20 mouse cellular contexts compared by ENCODE assay signal in genomic region chr8:89568641-89569040, GRCm38 (mm10).
A peak's percentile ranks its signal among the peaks of the same experiment; 100 is the strongest.
DNase-seq lines count a peak whose midpoint lies in the region; TF ChIP-seq lines count a peak whose summit lies in the region.
"Had no signal": no experiment of that assay in that cellular context is flagged by ENCODE, and none has a peak within 500 bp of the region (broad histone marks: within the 10 kb centered on the region; RNA-seq: fewer than 3 reads in every experiment).

No protein-coding gene starts in this region.

- H3K4me3 ChIP-seq in olfactory bulb, adult 2 months (ENCODE audit: insufficient read depth, low read depth, low read length) = no peak overlapping the region
- H3K4me3 ChIP-seq: embryonic facial prominence, embryonic 13.5 days; embryonic facial prominence, embryonic 15.5 days; forebrain, embryonic 10.5 days; forebrain, embryonic 12.5 days had no signal

- peak overlapping the region; percentile 49 for H3K27ac ChIP-seq in olfactory bulb, adult 2 months (ENCODE audit: insufficient read depth, low read depth, low read length)
- H3K27ac ChIP-seq: embryonic facial prominence, embryonic 13.5 days; embryonic facial prominence, embryonic 15.5 days; forebrain, embryonic 10.5 days; forebrain, embryonic 12.5 days had no signal

- DNase-seq in heart, adult 11 months = peak; percentile 65
- no peak for DNase-seq in heart, adult 9 months (ENCODE audit: low spot score in 2 of 2)
- peak; percentile 32 for DNase-seq in retina, postnatal 1 day
- DNase-seq in retina, embryonic 14.5 days (ENCODE audit: low spot score) = no peak
- no peak for DNase-seq in right cerebral cortex, adult 2 months (ENCODE audit: low spot score in 2 of 2)
- DNase-seq: adrenal gland, adult 8-10 months; adrenal gland, postnatal 14 days; adrenal gland, postnatal 36 days; B cell, adult 2 months; cerebellum, adult 11 months; cerebellum, adult 18-20 months; cerebellum, adult 8-10 months; cerebellum, adult 9-11 months; cerebellum, postnatal 36 days; embryo, embryonic 11 days had no signal

- H3K4me1 ChIP-seq in olfactory bulb, adult 2 months (ENCODE audit: control insufficient read depth, insufficient read depth, low read length) = peaks cover 31% of the 10 kb centered on the region
- H3K4me1 ChIP-seq: embryonic facial prominence, embryonic 15.5 days had no signal

- 52% methylated on average over 7 of the region's 7 CpGs for WGBS in olfactory bulb, adult 2 months

- TF ChIP-seq CTCF in olfactory bulb, adult 2 months (IDR thresholded peaks at IDR 0.05; ENCODE audit: insufficient read depth, low read depth, low read length) = no peak

- TF ChIP-seq POLR2A in olfactory bulb, adult 2 months (IDR thresholded peaks at IDR 0.05; ENCODE audit: insufficient read depth, low read depth, low read length) = no peak

Comparison
In these comparisons a context has a peak if more than half of its experiments do, and no peak if none do; other contexts are left out.
1. DNase-seq: peak in heart, adult 11 months (single experiment) and retina, postnatal 1 day (single experiment); none in heart, adult 9 months (0 of 2), retina, embryonic 14.5 days (single experiment) and right cerebral cortex, adult 2 months (0 of 2).